In the genomic region with DNA sequence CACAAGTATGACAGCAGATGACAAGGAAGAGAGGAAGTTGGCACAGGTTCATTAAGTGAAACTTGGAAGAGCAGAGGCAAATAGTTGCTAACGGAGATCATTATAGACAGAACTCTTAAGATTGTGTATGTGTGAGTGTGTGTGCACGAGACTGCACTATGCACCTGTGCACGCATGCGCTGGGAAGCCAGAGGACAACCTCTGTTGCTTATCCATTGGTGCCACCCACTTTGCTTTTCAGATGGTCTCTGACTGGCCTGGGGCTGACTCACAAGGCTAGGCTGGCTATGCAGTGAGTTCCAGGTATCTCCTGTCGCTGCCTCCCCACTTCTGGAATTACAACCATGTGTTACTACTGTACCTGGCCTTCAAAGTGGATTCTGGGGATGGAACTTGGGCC, we compare ENCODE assay signal across 16 mouse cellular contexts. TPM values are rescaled to one million over a fixed set of nuclear protein-coding genes. Genes with fewer than 3 reads are reported as not detected.
DNase-seq lines count a peak whose midpoint lies in the region; ATAC-seq and TF ChIP-seq lines count a peak whose summit lies in the region.
"Had no signal": no experiment of that assay in that cellular context is flagged by ENCODE, and none has a peak within 500 bp of the region (broad histone marks: within the 10 kb centered on the region; RNA-seq: fewer than 3 reads in every experiment).

No protein-coding gene starts in this region.

- H3K27me3 ChIP-seq in kidney, embryonic 16.5 days (ENCODE audit: insufficient read depth, low read length), result no peaks in the 10 kb centered on the region
- H3K27me3 ChIP-seq in kidney, adult 2 months (replicated peaks; ENCODE audit: control insufficient read depth, insufficient read depth, low read length), result no peaks in the 10 kb centered on the region
- no peaks in the 10 kb centered on the region for H3K27me3 ChIP-seq in forebrain, embryonic 13.5 days
- no peaks in the 10 kb centered on the region for H3K27me3 ChIP-seq in intestine, embryonic 16.5 days (replicated peaks; ENCODE audit: control insufficient read depth, insufficient read depth, low read length)

- 96% methylated on average over 5 of the region's 5 CpGs for WGBS in kidney, embryonic 16.5 days
- WGBS in kidney, adult 2 months, result 98% methylated on average over 5 of the region's 5 CpGs
- 87% methylated on average over 5 of the region's 5 CpGs for WGBS in forebrain, embryonic 13.5 days
- WGBS in intestine, embryonic 16.5 days, result 84% methylated on average over 5 of the region's 5 CpGs

- no peak for TF ChIP-seq POLR2A in kidney, adult 2 months (IDR thresholded peaks at IDR 0.05; ENCODE audit: low read depth, low read length)
- 0 out of 2 replicates have a peak, but pooled peaks have one; percentile 44 for TF ChIP-seq POLR2A in cortical plate, adult 2 months (IDR thresholded peaks at IDR 0.05; ENCODE audit: extremely low read depth, insufficient read depth, low read length)

- peak; percentile 33; the same call in 1 of the 2 replicates for ATAC-seq in kidney, embryonic 16.5 days (ENCODE audit: low FRiP score, low TSS enrichment)
- no peak for ATAC-seq in forebrain, embryonic 13.5 days
- peak; percentile 23; the same call in 1 of the 2 replicates for ATAC-seq in intestine, embryonic 16.5 days

- no peak overlapping the region for H3K9ac ChIP-seq in kidney, embryonic 16.5 days (replicated peaks; ENCODE audit: low read length)
- H3K9ac ChIP-seq in forebrain, embryonic 13.5 days, result no peak overlapping the region
- H3K9ac ChIP-seq in intestine, embryonic 16.5 days (ENCODE audit: low read depth, low read length), result no peak overlapping the region
- H3K9ac ChIP-seq: heart, embryonic 13.5 days; liver, postnatal 0 days had no signal

- no peak overlapping the region for H3K4me2 ChIP-seq in kidney, embryonic 16.5 days (replicated peaks; ENCODE audit: low read depth, low read length)
- no peak overlapping the region for H3K4me2 ChIP-seq in forebrain, embryonic 13.5 days
- H3K4me2 ChIP-seq in intestine, embryonic 16.5 days (ENCODE audit: low read depth, low read length), result no peak overlapping the region
- H3K4me2 ChIP-seq: heart, embryonic 13.5 days had no signal

- no peak for TF ChIP-seq CTCF in kidney, adult 2 months (conservative IDR thresholded peaks at IDR 0.05; ENCODE audit: insufficient read depth, insufficient read length, low read depth, low read length)
- no peak for TF ChIP-seq CTCF in cortical plate, adult 2 months (IDR thresholded peaks at IDR 0.05; ENCODE audit: extremely low read depth, insufficient read depth, low read length)

- intact Hi-C loops in heart, postnatal 36 days (cut with DNase I), result no loop called here

- H3K4me3 ChIP-seq in kidney, embryonic 16.5 days (ENCODE audit: low read length), result no peak overlapping the region
- no peak overlapping the region for H3K4me3 ChIP-seq in kidney, adult 2 months (ENCODE audit: insufficient read depth, low read depth, low read length)
- H3K4me3 ChIP-seq in cortical plate, adult 2 months (ENCODE audit: insufficient read depth, low read length), result no peak overlapping the region
- H3K4me3 ChIP-seq in forebrain, embryonic 13.5 days, result no peak overlapping the region
- no peak overlapping the region for H3K4me3 ChIP-seq in intestine, embryonic 16.5 days (ENCODE audit: low read length)
- H3K4me3 ChIP-seq: heart, embryonic 13.5 days; megakaryocyte, embryonic 14.5 days had no signal

- no peaks in the 10 kb centered on the region for H3K9me3 ChIP-seq in kidney, embryonic 16.5 days (ENCODE audit: low read length)
- no peaks in the 10 kb centered on the region for H3K9me3 ChIP-seq in forebrain, embryonic 13.5 days (replicated peaks)
- no peaks in the 10 kb centered on the region for H3K9me3 ChIP-seq in intestine, embryonic 16.5 days (ENCODE audit: control insufficient read depth, low read length)
- H3K9me3 ChIP-seq: heart, embryonic 13.5 days; megakaryocyte, embryonic 14.5 days had no signal

- DNase-seq in kidney, adult 2 months, result no peak
- no peak for DNase-seq in layer of hippocampus, adult 11-12 months (ENCODE audit: low spot score)
- DNase-seq in T-cell, adult 2 months (ENCODE audit: low spot score), result no peak
- DNase-seq in heart, postnatal 36 days, result no peak
- DNase-seq: heart, postnatal 4 days; kidney, adult 11 months; kidney, postnatal 10 days; liver; liver, postnatal 0 days; right cerebral cortex, postnatal 25 days had no signal

- no peak overlapping the region for H3K27ac ChIP-seq in kidney, embryonic 16.5 days (ENCODE audit: low read length)
- H3K27ac ChIP-seq in kidney, adult 2 months (ENCODE audit: insufficient read depth, low read depth, low read length), result no peak overlapping the region
- no peak overlapping the region for H3K27ac ChIP-seq in cortical plate, adult 2 months (ENCODE audit: insufficient read depth, low read length)
- H3K27ac ChIP-seq in forebrain, embryonic 13.5 days, result peak overlapping the region; percentile 92
- H3K27ac ChIP-seq in intestine, embryonic 16.5 days (ENCODE audit: low read length), result peak overlapping the region; percentile 77
- H3K27ac ChIP-seq: heart, embryonic 13.5 days had no signal

- peaks cover 25% of the 10 kb centered on the region for H3K36me3 ChIP-seq in kidney, embryonic 16.5 days (ENCODE audit: insufficient read depth, low read length)
- no peaks in the 10 kb centered on the region for H3K36me3 ChIP-seq in kidney, adult 2 months (ENCODE audit: control insufficient read depth, insufficient read depth, low read length)
- H3K36me3 ChIP-seq in forebrain, embryonic 13.5 days (ENCODE audit: poor library complexity, severe bottlenecking), result peaks cover 43% of the 10 kb centered on the region
- H3K36me3 ChIP-seq in intestine, embryonic 16.5 days (ENCODE audit: control insufficient read depth, insufficient read depth, low read length), result peaks cover 3% of the 10 kb centered on the region; the same call in 1 of the 2 replicates

- peaks cover 20% of the 10 kb centered on the region for H3K4me1 ChIP-seq in kidney, embryonic 16.5 days (ENCODE audit: insufficient read depth, low read length)
- no peaks in the 10 kb centered on the region for H3K4me1 ChIP-seq in kidney, adult 2 months (ENCODE audit: control insufficient read depth, insufficient read depth, low read length)
- peaks cover 8% of the 10 kb centered on the region; the same call in 1 of the 2 replicates for H3K4me1 ChIP-seq in cortical plate, adult 2 months (ENCODE audit: control insufficient read depth, insufficient read depth, low read length)
- peaks cover 84% of the 10 kb centered on the region for H3K4me1 ChIP-seq in forebrain, embryonic 13.5 days
- peaks cover 9% of the 10 kb centered on the region for H3K4me1 ChIP-seq in intestine, embryonic 16.5 days (ENCODE audit: control insufficient read depth, insufficient read depth, low read length)

RNA-seq across cellular contexts. Expression of gene Enc1, which starts 13.1 kb away (rescaled TPM):
- 13.7 and 14.3 TPM in 2 replicates for polyA plus RNA-seq in kidney, embryonic 16.5 days (2015; fragmentation: Nextera tagmentation; extraction: Ambion mirVana)
- 2.7 and 3.6 TPM in 2 replicates for polyA plus RNA-seq in kidney, adult 2 months (2012; rRNA removed)
- 284 and 308 TPM in 2 replicates for polyA plus RNA-seq in cortical plate, adult 2 months (2012; rRNA removed)
- polyA plus RNA-seq in forebrain, embryonic 13.5 days (2015; fragmentation: Nextera tagmentation; extraction: Ambion mirVana), result 44.4 and 45.2 TPM in 2 replicates
- polyA plus RNA-seq in intestine, embryonic 16.5 days (2015; fragmentation: Nextera tagmentation; extraction: Ambion mirVana), result 5.8 and 6.1 TPM in 2 replicates
- 1 to 10 TPM; 4.7 to 8.1 TPM for total RNA-seq in heart, postnatal 36 days (2021)

RNA-seq across cellular contexts. Expression of gene Hexb, which starts 55.8 kb away (rescaled TPM):
- 40.3 and 44.6 TPM in 2 replicates for polyA plus RNA-seq in kidney, embryonic 16.5 days (2015; fragmentation: Nextera tagmentation; extraction: Ambion mirVana)
- polyA plus RNA-seq in kidney, adult 2 months (2012; rRNA removed), result 149 and 205 TPM in 2 replicates
- 160 and 173 TPM in 2 replicates for polyA plus RNA-seq in cortical plate, adult 2 months (2012; rRNA removed)
- polyA plus RNA-seq in forebrain, embryonic 13.5 days (2015; fragmentation: Nextera tagmentation; extraction: Ambion mirVana), result 21.4 and 21.6 TPM in 2 replicates
- 142 and 184 TPM in 2 replicates for polyA plus RNA-seq in intestine, embryonic 16.5 days (2015; fragmentation: Nextera tagmentation; extraction: Ambion mirVana)
- total RNA-seq in heart, postnatal 36 days (2021), result 10 to 100 TPM; 24.8 to 28.0 TPM

Comparison
In these comparisons a context has a peak if more than half of its experiments do, and no peak if none do; other contexts are left out.
1. H3K27ac ChIP-seq: peak in forebrain, embryonic 13.5 days (single experiment) and intestine, embryonic 16.5 days (single experiment); none in kidney, embryonic 16.5 days (single experiment), kidney, adult 2 months (single experiment) and cortical plate, adult 2 months (single experiment).